Comparison of ENCODE assay signal across 10 mouse cellular contexts in genomic region chr2:25197191-25197590, GRCm38 (mm10). TPM values are rescaled to one million over a fixed set of nuclear protein-coding genes. Genes with fewer than 3 reads are reported as not detected.
A peak's percentile ranks its signal among the peaks of the same experiment; 100 is the strongest.
DNase-seq lines count a peak whose midpoint lies in the region; ATAC-seq lines count a peak whose summit lies in the region.
"Had no signal": no experiment of that assay in that cellular context is flagged by ENCODE, and none has a peak within 500 bp of the region (broad histone marks: within the 10 kb centered on the region; RNA-seq: fewer than 3 reads in every experiment).

No protein-coding gene starts in this region.

- no peaks in the 10 kb centered on the region for H3K9me3 ChIP-seq in kidney, embryonic 16.5 days (ENCODE audit: low read length)
- no peaks in the 10 kb centered on the region for H3K9me3 ChIP-seq in intestine, embryonic 15.5 days
- H3K9me3 ChIP-seq: neural tube, embryonic 12.5 days had no signal

- H3K4me3 ChIP-seq in kidney, embryonic 16.5 days (ENCODE audit: low read length) = peak overlapping the region; percentile 48; the same call in 1 of the 2 replicates
- H3K4me3 ChIP-seq in intestine, embryonic 15.5 days (replicated peaks) = 0 out of 2 replicates have a peak overlapping the region, but pooled peaks have one; percentile 40
- H3K4me3 ChIP-seq: neural tube, embryonic 12.5 days had no signal

- H3K27me3 ChIP-seq in kidney, embryonic 16.5 days (ENCODE audit: insufficient read depth, low read length) = peaks cover 12% of the 10 kb centered on the region
- H3K27me3 ChIP-seq in intestine, embryonic 15.5 days (replicated peaks) = 0 out of 2 replicates have a peak, but pooled peaks cover 4% of the 10 kb centered on the region

- peak overlapping the region; percentile 70 for H3K4me2 ChIP-seq in kidney, embryonic 16.5 days (replicated peaks; ENCODE audit: low read depth, low read length)
- peak overlapping the region; percentile 65 for H3K4me2 ChIP-seq in intestine, embryonic 15.5 days (replicated peaks)
- H3K4me2 ChIP-seq: neural tube, embryonic 12.5 days had no signal

- H3K36me3 ChIP-seq in kidney, embryonic 16.5 days (ENCODE audit: insufficient read depth, low read length) = peaks cover 28% of the 10 kb centered on the region
- H3K36me3 ChIP-seq in intestine, embryonic 15.5 days = peaks cover 21% of the 10 kb centered on the region

- ATAC-seq in kidney, embryonic 16.5 days (ENCODE audit: low FRiP score, low TSS enrichment) = no peak
- ATAC-seq in intestine, embryonic 15.5 days = no peak

- H3K4me1 ChIP-seq in kidney, embryonic 16.5 days (ENCODE audit: insufficient read depth, low read length) = peaks cover 40% of the 10 kb centered on the region
- peaks cover 30% of the 10 kb centered on the region for H3K4me1 ChIP-seq in intestine, embryonic 15.5 days (replicated peaks)

- no peak for DNase-seq in kidney, adult 18-20 months
- peak; percentile 71 for DNase-seq in adipocyte (ENCODE audit: low spot score)
- peak; percentile 59 for DNase-seq in lung, postnatal 10 days
- DNase-seq in natural killer cell, adult 2 months (ENCODE audit: low spot score in 2 of 2) = no peak
- no peak for DNase-seq in T-cell, adult 2 months (ENCODE audit: low spot score)
- no peak for DNase-seq in frontal cortex, postnatal 14 days (ENCODE audit: low spot score in 2 of 2)
- DNase-seq: cerebellum, postnatal 25 days had no signal

- no peak overlapping the region for H3K9ac ChIP-seq in kidney, embryonic 16.5 days (replicated peaks; ENCODE audit: low read length)
- H3K9ac ChIP-seq in intestine, embryonic 15.5 days = no peak overlapping the region; the same call in 1 of the 2 replicates
- H3K9ac ChIP-seq: neural tube, embryonic 12.5 days had no signal

- 16% methylated on average over 2 of the region's 2 CpGs for WGBS in kidney, embryonic 16.5 days
- 25% methylated on average over 2 of the region's 2 CpGs for WGBS in intestine, embryonic 15.5 days

- peak overlapping the region; percentile 88 for H3K27ac ChIP-seq in kidney, embryonic 16.5 days (ENCODE audit: low read length)
- peak overlapping the region; percentile 87 for H3K27ac ChIP-seq in intestine, embryonic 15.5 days
- H3K27ac ChIP-seq: neural tube, embryonic 12.5 days had no signal

RNA-seq across cellular contexts. Expression of gene Tor4a, which starts 0.5 kb away (rescaled TPM):
- 16.0 and 16.8 TPM in 2 replicates for polyA plus RNA-seq in kidney, embryonic 16.5 days (2015; fragmentation: Nextera tagmentation; extraction: Ambion mirVana)
- polyA plus RNA-seq in intestine, embryonic 15.5 days (2015; fragmentation: Nextera tagmentation; extraction: Ambion mirVana) = 16.4 and 18.5 TPM in 2 replicates

RNA-seq across cellular contexts. Expression of gene Nelfb, which starts 14.1 kb away (rescaled TPM):
- polyA plus RNA-seq in kidney, embryonic 16.5 days (2015; fragmentation: Nextera tagmentation; extraction: Ambion mirVana) = 131 and 138 TPM in 2 replicates
- polyA plus RNA-seq in intestine, embryonic 15.5 days (2015; fragmentation: Nextera tagmentation; extraction: Ambion mirVana) = 94.8 and 106 TPM in 2 replicates

RNA-seq across cellular contexts. Expression of gene Nrarp, which starts 16.6 kb away (rescaled TPM):
- 18.4 and 18.8 TPM in 2 replicates for polyA plus RNA-seq in kidney, embryonic 16.5 days (2015; fragmentation: Nextera tagmentation; extraction: Ambion mirVana)
- polyA plus RNA-seq in intestine, embryonic 15.5 days (2015; fragmentation: Nextera tagmentation; extraction: Ambion mirVana) = 14.3 and 19.3 TPM in 2 replicates

RNA-seq across cellular contexts. Expression of gene Stpg3, which starts 17.2 kb away (rescaled TPM):
- 0.54 and 0.82 TPM in 2 replicates for polyA plus RNA-seq in kidney, embryonic 16.5 days (2015; fragmentation: Nextera tagmentation; extraction: Ambion mirVana)
- not detected in 2 replicates for polyA plus RNA-seq in intestine, embryonic 15.5 days (2015; fragmentation: Nextera tagmentation; extraction: Ambion mirVana)
- polyA plus RNA-seq: neural tube, embryonic 12.5 days had no signal

RNA-seq across cellular contexts. Expression of gene Fam166a, which starts 21.4 kb away (rescaled TPM):
- 0.37 TPM in 1 of 2 replicates, not detected in the other for polyA plus RNA-seq in kidney, embryonic 16.5 days (2015; fragmentation: Nextera tagmentation; extraction: Ambion mirVana)
- not detected in 2 replicates for polyA plus RNA-seq in intestine, embryonic 15.5 days (2015; fragmentation: Nextera tagmentation; extraction: Ambion mirVana)
- polyA plus RNA-seq: neural tube, embryonic 12.5 days had no signal

Comparison
In these comparisons a context has a peak if more than half of its experiments do, and no peak if none do; other contexts are left out.
1. DNase-seq: peak in adipocyte (single experiment) and lung, postnatal 10 days (single experiment); none in kidney, adult 18-20 months (single experiment), natural killer cell, adult 2 months (0 of 2), T-cell, adult 2 months (single experiment) and frontal cortex, postnatal 14 days (0 of 2).